Mouse (Mus musculus) liver, embryonic 12.5 days (tissue): ENCODE measurements at regions not wholly inside any gene's neighbourhood (a gene's known extent, or its start where the extent isn't known, plus 50 kb on each side); places are given as distances from the start of the nearest gene placed in this dataset.
A peak's percentile ranks its signal among the peaks of the same experiment; 100 is the strongest.

Experiments
- ATAC-seq: fragments of 200-750 bp; cut with Nextera tagmentation; 2 replicates; pipeline ENCODE4 v1.8.0; 2017; ENCODE audit warnings: moderate number of reproducible peaks, mild to moderate bottlenecking, moderate library complexity
- H3K27ac ChIP-seq: fragments of 300-500 bp; sonication (generic); 2 replicates; pipeline ENCODE4 v1.5.1; 2016; ENCODE audit warnings: mild to moderate bottlenecking
- H3K27me3 ChIP-seq: fragments of 300-500 bp; sonication (generic); replicated peaks from 2 replicates; pipeline ENCODE4 v1.6.1; 2016; ENCODE audit warnings: mild to moderate bottlenecking, moderate library complexity
- H3K36me3 ChIP-seq: fragments of 300-500 bp; sonication (generic); 2 replicates; pipeline ENCODE4 v1.6.1; 2016; ENCODE audit warnings: mild to moderate bottlenecking, moderate library complexity
- H3K4me1 ChIP-seq: fragments of 300-500 bp; sonication (generic); 2 replicates; pipeline ENCODE4 v1.6.1; 2016
- H3K4me2 ChIP-seq: fragments of 300-500 bp; sonication (generic); 2 replicates; pipeline ENCODE4 v1.6.1; 2016; ENCODE audit warnings: mild to moderate bottlenecking, moderate library complexity
- H3K4me3 ChIP-seq: fragments of 300-500 bp; sonication (generic); 2 replicates; pipeline ENCODE4 v1.5.1; 2016; ENCODE audit warnings: mild to moderate bottlenecking, moderate library complexity
- H3K9ac ChIP-seq: fragments of 300-500 bp; sonication (generic); 2 replicates; pipeline ENCODE4 v1.6.1; 2016; ENCODE audit warnings: mild to moderate bottlenecking, moderate library complexity
- H3K9me3 ChIP-seq: fragments of 300-500 bp; sonication (generic); replicated peaks from 2 replicates; pipeline ENCODE4 v1.6.1; 2016; ENCODE audit warnings: mild to moderate bottlenecking, moderate library complexity
- WGBS: fragments of 180-500 bp; shearing (Covaris S2); methylation state at CpG from one replicate; pipeline ENCODE4 v1.1.7; 2016; ENCODE audit not compliant: insufficient replicate concordance; 5-methylcytosine and 5-hydroxymethylcytosine counted together

DNA sequence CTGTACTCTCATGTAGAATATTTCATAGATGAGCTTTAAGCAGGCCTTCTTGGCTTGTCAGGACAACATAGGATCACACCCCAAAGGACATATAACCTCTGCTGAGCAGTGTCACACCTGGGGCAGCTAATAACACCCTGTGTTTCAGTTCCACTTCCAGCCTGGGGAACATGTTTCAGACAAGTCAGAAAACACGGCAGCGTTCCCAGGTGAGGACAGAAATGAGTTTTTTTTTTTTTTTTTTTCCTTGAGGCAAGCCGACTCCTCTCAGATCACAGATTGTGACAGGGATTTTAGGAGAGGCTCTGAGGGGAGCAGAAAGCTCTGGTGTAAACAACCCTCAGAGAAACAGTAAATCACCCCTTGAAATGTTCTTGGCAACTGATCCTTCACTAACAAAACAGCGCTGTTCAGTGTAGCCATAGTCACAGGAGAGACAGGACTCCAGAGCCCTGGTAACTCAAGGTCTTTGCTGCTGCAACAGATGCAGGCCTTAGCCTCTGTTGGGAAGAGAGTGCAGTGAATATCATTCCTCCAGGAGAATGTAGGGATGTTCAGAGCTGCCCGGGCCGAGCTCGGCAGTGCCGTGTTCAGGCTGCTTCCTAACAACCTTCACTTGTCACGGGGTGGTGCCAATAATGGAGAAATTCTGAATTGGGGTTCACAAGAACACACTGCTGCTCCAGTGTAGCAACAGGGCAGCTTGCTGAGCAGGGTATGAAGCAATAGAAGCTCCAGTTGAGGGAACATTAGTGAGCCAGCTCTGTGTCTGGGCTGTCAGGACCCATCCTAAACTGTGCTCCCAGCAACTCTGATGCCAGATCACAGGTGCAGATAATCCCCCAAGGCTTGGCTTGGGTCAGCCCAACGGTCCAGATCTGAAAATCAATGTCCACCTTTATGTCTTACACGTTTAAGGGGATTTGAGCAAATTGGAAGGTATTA lies 177.1 kb upstream of the Eif4g2 start:
- no peaks in the 10 kb centered on the region for H3K4me1 ChIP-seq
- no peak overlapping the region for H3K4me2 ChIP-seq
- H3K4me3 ChIP-seq = no peak overlapping the region
- no peaks in the 10 kb centered on the region for H3K36me3 ChIP-seq
- H3K27ac ChIP-seq = no peak overlapping the region
- ATAC-seq = no peak
- WGBS = 65% methylated on average over 11 of the region's 11 CpGs
- no peaks in the 10 kb centered on the region for H3K27me3 ChIP-seq
- H3K9ac ChIP-seq = no peak overlapping the region
- no peaks in the 10 kb centered on the region for H3K9me3 ChIP-seq

DNA sequence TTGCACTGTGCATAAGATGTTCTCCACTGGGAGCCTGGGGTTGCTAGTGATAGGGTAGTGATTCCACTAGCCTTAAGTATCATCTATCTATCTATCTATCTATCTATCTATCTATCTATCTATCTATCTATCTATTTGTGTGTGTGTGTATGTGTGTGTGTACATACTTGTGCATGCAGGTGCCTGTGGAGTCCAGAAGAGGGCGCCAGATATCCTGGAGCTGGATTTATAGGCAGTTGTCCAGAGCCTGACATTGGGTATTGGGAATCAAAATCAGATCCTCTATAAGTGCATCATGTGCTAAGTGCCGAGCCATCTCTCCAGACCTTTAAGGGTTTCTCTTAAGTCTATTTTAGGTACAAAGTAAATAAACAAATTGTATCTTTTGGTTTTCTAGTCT lies 175.0 kb upstream of the Eif4g2 start:
- Histone ChIP-seq H3K9ac (no peak overlapping the region), H3K27ac (no peak overlapping the region), H3K4me2 (no peak overlapping the region), H3K9me3 (no peaks in the 10 kb centered on the region), H3K4me3 (no peak overlapping the region), H3K27me3 (no peaks in the 10 kb centered on the region), H3K4me1 (no peaks in the 10 kb centered on the region), H3K36me3 (no peaks in the 10 kb centered on the region)
- 66% methylated on average over 2 of the region's 2 CpGs for WGBS
- no peak for ATAC-seq

DNA sequence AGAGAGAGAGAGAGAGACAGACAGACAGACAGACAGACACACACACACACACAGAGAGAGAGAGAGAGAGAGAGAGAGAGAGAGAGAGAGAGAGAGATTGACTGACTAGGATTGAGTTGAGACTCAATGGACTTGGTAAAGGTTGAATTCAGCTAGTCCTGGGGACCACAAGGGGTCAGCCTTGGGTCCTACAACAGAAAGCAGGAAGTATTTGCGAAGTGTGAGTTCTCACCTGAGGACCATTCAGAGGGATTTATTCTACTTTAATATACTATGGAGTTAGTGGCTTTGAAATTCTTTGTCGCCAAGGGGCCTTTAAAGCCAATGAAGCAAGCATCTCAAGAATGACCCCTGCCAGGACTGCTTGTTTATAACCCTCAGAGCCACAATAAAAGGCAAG lies 173.4 kb upstream of the Eif4g2 start:
- Histone ChIP-seq H3K4me2 (no peak overlapping the region), H3K27ac (no peak overlapping the region), H3K36me3 (no peaks in the 10 kb centered on the region), H3K9me3 (no peaks in the 10 kb centered on the region), H3K9ac (no peak overlapping the region), H3K27me3 (no peaks in the 10 kb centered on the region), H3K4me1 (no peaks in the 10 kb centered on the region), H3K4me3 (no peak overlapping the region)
- WGBS = 47% methylated on average over 2 of the region's 2 CpGs
- no peak for ATAC-seq

DNA sequence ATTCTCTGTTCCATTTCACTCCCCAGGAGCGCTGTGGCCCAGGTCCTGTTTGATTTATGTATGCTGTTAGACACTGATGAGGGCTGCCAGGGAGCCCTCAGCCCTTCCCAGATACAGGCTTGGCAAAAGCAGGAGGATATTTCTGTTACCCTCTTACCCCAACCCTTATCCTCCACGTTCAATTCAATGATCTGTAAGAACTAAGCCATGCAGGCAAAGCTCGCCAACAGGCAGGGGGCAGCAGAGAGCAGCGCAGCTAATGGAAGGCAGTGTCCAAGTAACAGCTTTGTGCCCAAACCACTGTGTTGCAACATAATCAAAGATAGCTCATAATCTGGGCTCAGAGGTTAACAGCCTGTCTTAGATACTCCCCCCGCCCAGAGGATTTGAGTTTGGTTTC lies 166.8 kb upstream of the Eif4g2 start:
- Histone ChIP-seq H3K9me3 (no peaks in the 10 kb centered on the region), H3K4me1 (no peaks in the 10 kb centered on the region), H3K36me3 (no peaks in the 10 kb centered on the region), H3K4me2 (no peak overlapping the region), H3K27me3 (no peaks in the 10 kb centered on the region; the same call in 1 of the 2 replicates), H3K27ac (no peak overlapping the region), H3K9ac (no peak overlapping the region), H3K4me3 (no peak overlapping the region)
- ATAC-seq = no peak
- WGBS = 31% methylated on average over 5 of the region's 5 CpGs

DNA sequence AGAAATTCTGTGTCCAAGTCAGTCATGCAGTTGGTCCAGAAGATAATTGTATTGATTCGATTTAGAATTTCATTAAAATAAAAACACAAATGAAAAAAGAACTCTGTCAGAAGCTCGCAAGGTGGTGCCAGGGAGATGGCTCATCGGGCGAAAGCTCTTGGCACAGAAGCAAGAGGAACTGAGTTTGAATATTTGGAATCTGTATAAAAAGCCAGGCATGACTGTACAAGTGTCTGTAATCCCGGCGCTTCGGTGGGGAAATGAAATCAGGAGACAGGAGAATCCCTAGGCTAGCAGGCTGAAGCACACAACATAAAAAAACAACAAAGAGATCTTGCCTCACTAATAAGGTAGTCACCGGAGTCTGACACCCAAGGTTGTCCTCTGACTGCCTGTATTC lies 162.7 kb upstream of the Eif4g2 start:
- peaks cover 5% of the 10 kb centered on the region; the same call in 1 of the 2 replicates for H3K27me3 ChIP-seq
- H3K9me3 ChIP-seq = no peaks in the 10 kb centered on the region
- H3K4me2 ChIP-seq = no peak overlapping the region
- no peaks in the 10 kb centered on the region for H3K36me3 ChIP-seq
- no peak for ATAC-seq
- no peak overlapping the region for H3K27ac ChIP-seq
- no peaks in the 10 kb centered on the region for H3K4me1 ChIP-seq
- WGBS = 74% methylated on average over 8 of the region's 8 CpGs
- H3K9ac ChIP-seq = no peak overlapping the region
- H3K4me3 ChIP-seq = no peak overlapping the region

- Histone ChIP-seq H3K4me2 (no peak overlapping the region), H3K27me3 (peaks cover 5% of the 10 kb centered on the region; the same call in 1 of the 2 replicates), H3K4me1 (no peaks in the 10 kb centered on the region), H3K27ac (no peak overlapping the region), H3K9me3 (no peaks in the 10 kb centered on the region), H3K36me3 (no peaks in the 10 kb centered on the region), H3K4me3 (no peak overlapping the region), H3K9ac (no peak overlapping the region)
- WGBS = 69% methylated on average over 6 of the region's 6 CpGs
- ATAC-seq = no peak
These were observed 162.2 kb upstream of the Eif4g2 start for GRCm38 (mm10) chr7:111245067-111245466.

DNA sequence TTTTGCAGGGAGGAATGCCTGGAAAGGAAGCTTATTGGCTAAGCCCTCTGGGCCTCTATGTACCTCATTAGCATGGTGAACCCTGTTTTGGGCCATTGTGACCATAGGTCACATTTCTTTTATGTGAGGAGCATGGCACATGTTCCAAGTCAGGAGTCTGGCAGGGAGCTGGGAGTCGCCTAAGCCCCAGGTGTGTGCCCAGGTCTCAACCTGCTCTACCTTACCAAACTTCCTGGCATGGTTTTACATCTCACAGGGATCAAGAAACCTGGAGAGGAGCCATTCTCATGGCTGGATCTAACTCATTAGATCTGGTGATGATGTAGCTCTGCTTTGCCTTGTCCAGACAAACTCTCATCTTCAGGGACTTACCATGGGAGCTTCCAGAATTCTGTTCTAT lies 161.0 kb upstream of the Eif4g2 start:
- no peak for ATAC-seq
- H3K27ac ChIP-seq = no peak overlapping the region
- WGBS = 41% methylated on average over 1 of the region's 1 CpGs

DNA sequence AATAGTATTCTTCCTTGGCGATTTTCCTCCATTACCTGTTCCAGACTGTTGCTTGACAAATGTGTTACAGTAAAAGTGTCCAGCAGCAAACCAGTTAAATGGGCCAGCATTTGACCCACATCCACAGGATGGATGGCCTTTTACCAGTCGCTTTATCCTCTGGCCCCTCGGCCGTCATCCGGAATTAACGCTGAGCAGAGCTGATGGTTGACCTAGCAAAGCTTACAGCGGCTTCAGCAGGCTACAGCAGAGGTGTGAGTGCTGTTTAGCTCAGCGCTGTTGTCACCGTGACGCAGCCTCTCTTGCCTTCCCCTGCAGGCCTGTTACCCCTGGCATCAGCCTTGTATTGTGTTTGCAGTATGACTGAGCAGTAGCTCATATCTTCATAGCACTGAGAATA lies 159.8 kb upstream of the Eif4g2 start:
- H3K4me2 ChIP-seq = no peak overlapping the region

More for the DNA sequence above, 161.0 kb upstream of the Eif4g2 start:
- no peak overlapping the region for H3K4me3 ChIP-seq
- no peak overlapping the region for H3K4me2 ChIP-seq
- peaks cover 5% of the 10 kb centered on the region; the same call in 1 of the 2 replicates for H3K27me3 ChIP-seq
- no peaks in the 10 kb centered on the region for H3K4me1 ChIP-seq
- H3K36me3 ChIP-seq = no peaks in the 10 kb centered on the region
- no peaks in the 10 kb centered on the region for H3K9me3 ChIP-seq
- no peak overlapping the region for H3K9ac ChIP-seq

GRCm38 (mm10) chr7:111241538-111241937 lies 158.7 kb upstream of the Eif4g2 start:
- no peak overlapping the region for H3K4me3 ChIP-seq
- no peak overlapping the region for H3K9ac ChIP-seq
- H3K27me3 ChIP-seq = peaks cover 5% of the 10 kb centered on the region; the same call in 1 of the 2 replicates
- ATAC-seq = no peak
- WGBS = 29% methylated on average over 4 of the region's 4 CpGs
- no peak overlapping the region for H3K27ac ChIP-seq
- H3K9me3 ChIP-seq = no peaks in the 10 kb centered on the region
- H3K36me3 ChIP-seq = no peaks in the 10 kb centered on the region
- no peak overlapping the region for H3K4me2 ChIP-seq
- no peaks in the 10 kb centered on the region for H3K4me1 ChIP-seq

More for the DNA sequence above, 159.8 kb upstream of the Eif4g2 start:
- Histone ChIP-seq H3K27me3 (peaks cover 5% of the 10 kb centered on the region; the same call in 1 of the 2 replicates), H3K9me3 (no peaks in the 10 kb centered on the region), H3K9ac (no peak overlapping the region), H3K4me3 (no peak overlapping the region), H3K4me1 (no peaks in the 10 kb centered on the region), H3K36me3 (no peaks in the 10 kb centered on the region), H3K27ac (no peak overlapping the region)
- ATAC-seq = no peak
- WGBS = 67% methylated on average over 10 of the region's 10 CpGs

DNA sequence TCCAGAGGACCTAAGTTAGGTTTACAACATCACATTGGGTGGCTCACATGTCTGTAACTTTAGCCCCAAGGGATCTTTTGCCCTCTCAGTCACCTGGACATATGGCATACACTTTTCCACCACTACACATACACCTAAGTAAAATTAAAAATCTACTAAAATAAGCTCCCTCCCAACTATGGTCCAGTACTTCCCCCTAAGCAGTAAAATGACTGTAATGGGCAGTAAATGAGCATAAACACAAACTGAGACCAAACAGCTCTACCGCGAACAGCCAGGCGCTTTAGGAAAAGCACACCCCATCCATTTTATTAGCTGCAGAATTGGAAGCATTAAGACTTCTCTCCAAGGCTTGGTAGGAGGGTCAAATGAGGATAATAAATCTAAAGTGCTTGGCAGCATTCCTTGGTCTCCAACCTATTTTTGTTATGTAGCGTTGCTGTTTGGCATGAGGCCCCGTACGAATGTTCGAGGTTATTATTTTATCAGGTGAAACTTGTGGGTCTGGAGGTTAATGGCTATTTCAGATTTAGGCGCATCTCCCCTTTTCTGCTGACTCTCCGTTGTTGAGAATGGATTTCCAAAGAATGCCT lies 157.5 kb upstream of the Eif4g2 start:
- WGBS = 78% methylated on average over 9 of the region's 9 CpGs

DNA sequence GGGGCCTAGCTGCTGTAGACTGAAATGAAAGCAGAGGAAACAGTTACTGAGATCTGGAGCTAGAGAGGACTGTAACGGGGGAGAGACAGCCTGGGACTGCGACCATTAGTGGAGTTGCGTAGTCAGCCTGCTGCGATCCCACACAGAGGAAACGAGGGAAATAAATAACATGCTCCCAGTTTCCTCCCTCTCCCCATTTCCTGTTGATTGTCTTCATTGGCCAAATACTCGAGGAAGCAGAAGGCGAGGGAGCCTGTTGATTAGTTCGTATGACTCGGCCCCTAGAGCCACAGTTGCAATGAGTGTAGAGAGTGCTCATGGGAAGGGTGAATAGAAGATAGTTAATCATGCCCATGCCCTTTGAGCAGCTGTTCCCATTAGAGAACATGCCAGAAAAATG lies 155.0 kb upstream of the Eif4g2 start:
- Histone ChIP-seq H3K4me1 (no peaks in the 10 kb centered on the region), H3K27me3 (0 out of 2 replicates have a peak, but pooled peaks cover 4% of the 10 kb centered on the region), H3K36me3 (no peaks in the 10 kb centered on the region), H3K9ac (no peak overlapping the region), H3K27ac (peak overlapping the region; percentile 5; the same call in 1 of the 2 replicates), H3K4me2 (no peak overlapping the region), H3K4me3 (no peak overlapping the region), H3K9me3 (no peaks in the 10 kb centered on the region)
- ATAC-seq = no peak
- 37% methylated on average over 9 of the region's 9 CpGs for WGBS

More for the DNA sequence above, 157.5 kb upstream of the Eif4g2 start:
- no peaks in the 10 kb centered on the region for H3K36me3 ChIP-seq
- no peak overlapping the region for H3K4me2 ChIP-seq
- H3K4me3 ChIP-seq = no peak overlapping the region
- no peak for ATAC-seq
- H3K27ac ChIP-seq = no peak overlapping the region
- 0 out of 2 replicates have a peak, but pooled peaks cover 5% of the 10 kb centered on the region for H3K27me3 ChIP-seq
- no peaks in the 10 kb centered on the region for H3K9me3 ChIP-seq
- H3K9ac ChIP-seq = no peak overlapping the region
- H3K4me1 ChIP-seq = no peaks in the 10 kb centered on the region

GRCm38 (mm10) chr7:111230630-111231029 lies 147.8 kb upstream of the Eif4g2 start:
- Histone ChIP-seq H3K4me1 (no peaks in the 10 kb centered on the region), H3K27me3 (no peaks in the 10 kb centered on the region), H3K27ac (no peak overlapping the region), H3K36me3 (no peaks in the 10 kb centered on the region), H3K9ac (no peak overlapping the region), H3K9me3 (no peaks in the 10 kb centered on the region), H3K4me3 (no peak overlapping the region), H3K4me2 (no peak overlapping the region)
- ATAC-seq = no peak
- 66% methylated on average over 2 of the region's 2 CpGs for WGBS
